Mouse (Mus musculus) spleen, postnatal 14 days (tissue): ENCODE results near the gene Vma21.

Experiments used
- DNase-seq, 2 experiments: peaks; one replicate each; pipeline ENCODE4 v3.0.0; 2021 to 2022; ENCODE audit warnings: low spot score in 2 of 2

The Vma21 gene

GRCm38 (mm10) chrX:71815631-71816345, at the start of gene Vma21:
TSS of gene Vma21 (plus strand) at chrX:71815924.
- no peak for DNase-seq

GRCm38 (mm10) chrX:71767909-71768308, 47.8 kb upstream of the Vma21 start:
- DNase-seq, result no peak

GRCm38 (mm10) chrX:71791106-71791505, 24.6 kb upstream of the Vma21 start:
- DNase-seq, result no peak

- DNase-seq, result no peak
Measured at GRCm38 (mm10) chrX:71797766-71798165, 18.0 kb upstream of the Vma21 start.

- DNase-seq, result no peak
Measured at GRCm38 (mm10) chrX:71798883-71799282, 16.8 kb upstream of the Vma21 start.

- DNase-seq, result no peak
Measured at GRCm38 (mm10) chrX:71811966-71812835, 3.5 kb upstream of the Vma21 start.

GRCm38 (mm10) chrX:71816401-71816857, 705 bp downstream of the Vma21 start:
- peak; percentile 59 to 66 for DNase-seq

- no peak for DNase-seq
Measured at GRCm38 (mm10) chrX:71816931-71817361, 1.2 kb downstream of the Vma21 start.

- no peak for DNase-seq
Measured at GRCm38 (mm10) chrX:71838911-71839310, 23.2 kb downstream of the Vma21 start.

- DNase-seq, result no peak
Measured at GRCm38 (mm10) chrX:71846696-71847095, 31.0 kb downstream of the Vma21 start.

- DNase-seq, result no peak
Measured at GRCm38 (mm10) chrX:71853798-71854197, 38.1 kb downstream of the Vma21 start.
